Mouse (Mus musculus) right cerebral cortex, postnatal 36 days (tissue): Measurements from ENCODE around the gene Cryab.

Experiments used
- DNase-seq, 2 experiments: peaks; one replicate each; pipeline ENCODE4 v3.0.0; 2022; ENCODE audit warnings: low spot score in 2 of 2, mixed read lengths in 1 of 2

Gene Cryab

DNA sequence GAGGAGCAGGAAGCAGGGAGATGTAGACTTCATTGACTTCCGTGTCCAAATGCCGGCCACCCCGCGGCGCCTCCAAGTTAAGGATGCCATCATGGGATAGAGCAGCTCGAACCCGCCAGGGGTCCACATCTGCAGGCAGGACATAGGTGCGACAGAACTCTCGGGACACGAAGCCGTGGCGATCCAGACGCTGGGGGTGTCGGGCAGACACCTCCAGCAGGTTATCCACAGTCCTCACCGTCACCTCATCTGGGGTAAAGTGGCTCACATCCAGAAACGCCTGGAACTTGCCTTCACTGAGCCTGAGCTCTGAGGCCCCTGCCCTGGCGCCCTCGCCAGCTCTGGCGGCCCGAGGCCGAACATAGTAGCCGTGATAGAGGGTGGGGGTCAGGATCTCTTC is at the start of gene Cryab:
Gene Cryab, plus strand, starts transcription at position 3 of the 400 bp plus-strand sequence.
- DNase-seq: no peak

DNA sequence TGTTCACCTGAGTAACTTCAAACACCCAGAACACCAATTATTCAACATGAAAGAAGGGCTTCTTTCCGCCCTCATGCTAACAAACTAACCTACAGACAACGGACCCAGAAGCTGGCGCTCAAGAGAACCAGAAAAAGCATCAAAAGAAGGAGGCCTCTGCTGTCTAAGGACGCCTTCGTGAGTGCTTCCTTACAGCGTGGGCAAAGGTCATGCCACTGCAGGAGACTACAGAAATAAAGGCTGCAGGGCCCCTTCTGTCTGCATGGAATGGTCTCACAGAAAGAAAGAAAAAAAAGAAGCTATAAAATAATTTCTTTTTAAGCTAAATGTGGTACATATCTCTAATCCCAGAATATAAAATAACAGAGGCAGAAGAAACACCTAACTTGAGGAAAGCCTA is 46.2 kb upstream of the Cryab start:
- no peak for DNase-seq

GRCm38 (mm10) chr9:50709108-50709507 is 42.0 kb upstream of the Cryab start:
- DNase-seq: no peak

GRCm38 (mm10) chr9:50711337-50711736 is 39.8 kb upstream of the Cryab start:
- no peak for DNase-seq

DNA sequence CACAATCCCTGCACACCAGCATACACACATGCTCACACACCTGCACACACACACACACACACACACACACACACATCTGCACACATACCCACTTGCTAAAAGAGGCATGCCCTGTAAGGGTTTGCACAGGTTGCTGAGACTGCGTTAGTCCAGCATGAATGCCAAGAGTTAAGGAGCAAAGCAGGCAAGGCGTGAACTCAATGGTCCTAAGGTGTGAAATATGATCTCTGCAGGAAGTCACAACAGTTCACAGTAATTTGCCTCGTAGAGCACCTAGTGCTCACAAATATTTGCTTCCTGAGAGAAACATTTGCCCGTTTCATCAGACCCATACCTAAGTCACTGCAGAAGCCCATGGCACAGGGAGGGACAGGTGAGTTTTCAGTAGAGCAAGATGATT is 36.9 kb upstream of the Cryab start:
- no peak for DNase-seq

GRCm38 (mm10) chr9:50718878-50719277 is 32.2 kb upstream of the Cryab start:
- no peak for DNase-seq

- no peak for DNase-seq
These were observed 30.1 kb upstream of the Cryab start for GRCm38 (mm10) chr9:50721061-50721460.

GRCm38 (mm10) chr9:50722451-50722911 is 28.6 kb upstream of the Cryab start:
- DNase-seq: no peak

DNA sequence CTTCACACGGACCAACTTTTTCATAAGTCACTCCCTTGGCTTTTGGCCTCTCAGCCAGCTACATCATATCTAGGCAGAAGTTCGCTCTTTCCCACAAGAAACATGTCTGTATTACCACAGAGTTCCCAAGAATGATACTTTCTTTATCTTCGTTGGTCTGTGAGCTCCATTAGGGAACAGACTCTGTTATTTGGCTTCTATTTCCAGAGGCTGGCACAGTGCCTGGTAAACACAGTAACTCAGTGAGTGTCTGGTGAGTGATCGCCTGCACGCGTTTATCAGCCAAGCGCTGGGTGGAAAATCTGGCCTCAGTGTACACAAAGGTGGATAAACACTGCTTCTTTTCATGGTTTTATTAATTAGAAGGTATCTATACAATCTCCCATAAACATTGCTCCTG is 27.7 kb upstream of the Cryab start:
- no peak for DNase-seq

GRCm38 (mm10) chr9:50724147-50724546 is 27.0 kb upstream of the Cryab start:
- DNase-seq: no peak

- DNase-seq: no peak
These were observed 26.3 kb upstream of the Cryab start for GRCm38 (mm10) chr9:50724661-50725330.

DNA sequence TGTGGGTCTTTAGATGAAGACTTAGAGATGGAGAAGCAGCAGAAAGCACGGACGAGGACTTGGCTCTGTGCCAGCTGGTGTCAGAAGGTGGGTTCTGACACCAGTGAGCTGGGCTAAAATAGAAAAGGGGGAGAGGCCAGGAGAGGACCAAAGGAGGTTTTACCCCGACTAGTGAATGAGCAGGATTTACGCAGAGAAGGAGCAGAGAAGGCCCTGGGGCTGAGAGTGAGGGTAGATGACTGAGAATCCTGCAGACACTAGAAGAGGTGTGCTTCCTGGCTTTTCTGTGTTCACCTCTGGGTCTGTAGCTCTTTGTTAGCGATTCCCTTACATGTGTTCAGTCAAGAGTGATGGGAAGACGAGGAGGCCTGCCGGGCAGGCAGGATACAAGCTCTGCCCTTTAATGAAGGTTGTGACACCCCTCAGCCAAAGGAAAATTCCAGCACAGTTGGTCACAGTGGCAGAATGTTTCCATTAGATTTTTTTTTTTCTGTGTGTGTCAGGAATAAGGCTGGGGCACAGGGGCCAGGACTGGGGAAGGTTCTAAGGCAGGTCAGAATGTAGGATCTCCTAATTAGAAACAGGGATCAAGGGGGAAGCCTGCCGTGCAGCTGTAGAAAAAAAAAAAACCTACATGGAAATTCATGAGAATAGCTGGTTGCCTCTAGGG is 25.1 kb upstream of the Cryab start:
- DNase-seq: no peak

- peak; percentile 61 to 77 for DNase-seq
These were observed 23.8 kb upstream of the Cryab start for GRCm38 (mm10) chr9:50727171-50727924.

DNA sequence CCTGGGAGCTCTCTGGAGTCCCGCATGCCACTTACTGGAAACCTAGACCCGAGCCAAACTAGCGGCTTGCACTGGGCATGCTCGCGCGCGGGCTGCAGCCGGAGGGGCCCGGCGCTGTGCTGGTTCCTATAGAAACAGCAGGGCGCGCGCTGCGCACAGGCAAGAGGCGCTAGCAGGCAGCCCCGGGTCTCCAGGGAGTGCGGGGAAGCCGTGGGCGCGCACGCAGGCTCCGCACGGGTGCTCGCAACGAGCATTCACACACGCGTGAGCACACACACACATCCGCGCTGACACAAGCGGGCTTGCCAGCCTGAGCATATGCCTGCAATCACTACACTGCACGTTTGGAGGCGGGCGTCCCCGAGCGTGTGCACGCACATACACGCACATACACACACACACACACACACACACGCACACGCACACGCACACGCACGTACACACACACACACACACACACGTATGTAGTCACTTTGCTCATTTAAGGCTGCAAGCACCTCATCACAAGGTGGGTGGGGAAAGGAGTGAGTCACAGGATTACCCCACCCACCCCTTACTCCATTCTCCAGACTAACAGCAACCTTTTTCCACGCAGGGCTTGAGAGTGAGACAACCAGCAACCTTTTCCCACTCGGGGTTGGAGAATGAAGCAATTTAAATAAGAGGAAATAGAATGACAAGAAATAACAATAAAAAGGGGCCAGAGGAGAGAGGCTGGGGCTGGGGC is 23.0 kb upstream of the Cryab start:
- DNase-seq: peak; percentile 89 to 91

GRCm38 (mm10) chr9:50729600-50729999 is 21.5 kb upstream of the Cryab start:
- no peak for DNase-seq

DNA sequence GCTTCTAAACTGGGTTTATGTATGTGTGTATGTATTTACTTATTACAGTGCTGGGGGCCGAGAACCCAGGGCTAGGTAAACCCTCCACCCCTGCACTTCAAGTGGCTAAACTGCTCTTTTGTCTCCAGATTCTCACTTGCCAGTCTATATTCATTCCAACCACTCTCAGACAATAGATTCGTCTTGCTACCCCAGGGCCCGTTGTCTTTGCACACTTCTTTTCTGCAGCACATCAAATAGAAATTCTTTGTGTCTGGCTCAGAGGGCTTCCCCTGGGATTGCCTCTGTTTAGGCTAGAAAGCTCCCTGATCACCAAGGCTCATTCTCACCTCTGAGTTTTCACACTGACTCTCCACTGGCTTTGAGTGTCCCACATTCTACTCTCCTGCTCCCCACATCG is 18.6 kb upstream of the Cryab start:
- DNase-seq: no peak

DNA sequence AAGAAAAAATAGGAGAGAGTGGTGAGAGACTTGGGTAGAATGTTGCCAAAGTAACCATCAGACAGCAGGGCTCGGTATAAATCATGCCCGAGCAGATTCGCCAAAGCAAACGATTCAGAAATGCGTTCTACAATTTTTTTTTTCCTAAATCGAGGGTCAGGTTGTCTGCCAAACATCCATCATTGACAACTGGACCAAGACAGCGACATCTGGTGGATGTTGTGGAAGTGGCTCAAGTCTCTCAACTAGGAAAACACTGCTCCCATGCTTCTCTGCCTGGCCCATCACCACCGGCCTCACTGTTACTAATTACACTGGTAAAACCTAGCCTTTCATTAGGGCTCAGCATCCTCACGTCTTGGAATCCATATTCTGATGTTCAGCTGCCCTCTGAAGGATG is 16.1 kb upstream of the Cryab start:
- no peak for DNase-seq

DNA sequence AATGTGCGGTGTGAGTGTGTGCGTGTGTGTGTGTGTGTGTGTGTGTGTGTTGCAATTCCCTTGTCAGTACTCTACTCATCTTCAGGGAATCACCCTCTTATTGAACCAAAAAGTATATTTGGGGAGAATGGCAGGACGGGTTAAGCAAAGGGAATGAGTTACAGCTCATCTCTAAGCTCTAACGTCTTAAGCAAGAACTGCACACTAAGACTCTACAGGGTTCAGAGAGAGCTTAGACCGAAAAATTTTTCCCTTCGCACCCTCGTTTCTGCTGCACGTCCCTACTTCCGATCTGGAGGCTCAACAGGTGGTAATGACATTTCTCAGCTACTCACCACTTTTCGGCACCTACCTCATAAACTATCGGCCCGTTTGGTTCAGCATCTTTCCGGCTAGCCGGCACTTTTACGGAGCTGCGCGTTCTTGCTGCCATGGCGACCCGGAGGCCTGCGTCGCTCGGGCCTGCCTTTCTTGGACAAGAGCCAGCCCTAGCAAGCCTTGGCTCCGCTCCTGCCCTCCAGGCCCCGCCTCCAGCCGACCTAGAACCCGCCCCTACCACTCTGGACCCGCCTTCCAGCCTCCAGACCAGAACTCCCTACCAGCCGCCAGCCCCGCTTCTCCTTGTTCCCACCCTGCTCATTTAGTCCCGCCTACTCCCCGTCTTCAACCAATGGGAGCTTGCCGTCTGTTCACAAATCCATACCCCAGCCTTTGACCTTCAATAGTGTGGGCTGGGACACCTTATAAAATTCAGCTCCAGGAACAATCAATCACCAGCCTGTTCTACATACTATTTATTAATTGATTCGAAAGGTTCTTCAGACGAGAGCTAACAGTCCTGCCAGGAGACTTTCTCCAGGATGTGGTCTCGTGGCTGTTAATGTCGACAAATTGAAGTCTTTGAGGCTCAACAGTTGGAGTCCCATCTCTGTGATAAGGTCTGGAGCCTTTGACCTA is 11.9 kb upstream of the Cryab start, which contains the start of gene Dixdc1:
Gene Dixdc1, minus strand, starts transcription at position 604 of the 957 bp plus-strand sequence.
- peak; percentile 83 to 86 for DNase-seq

DNA sequence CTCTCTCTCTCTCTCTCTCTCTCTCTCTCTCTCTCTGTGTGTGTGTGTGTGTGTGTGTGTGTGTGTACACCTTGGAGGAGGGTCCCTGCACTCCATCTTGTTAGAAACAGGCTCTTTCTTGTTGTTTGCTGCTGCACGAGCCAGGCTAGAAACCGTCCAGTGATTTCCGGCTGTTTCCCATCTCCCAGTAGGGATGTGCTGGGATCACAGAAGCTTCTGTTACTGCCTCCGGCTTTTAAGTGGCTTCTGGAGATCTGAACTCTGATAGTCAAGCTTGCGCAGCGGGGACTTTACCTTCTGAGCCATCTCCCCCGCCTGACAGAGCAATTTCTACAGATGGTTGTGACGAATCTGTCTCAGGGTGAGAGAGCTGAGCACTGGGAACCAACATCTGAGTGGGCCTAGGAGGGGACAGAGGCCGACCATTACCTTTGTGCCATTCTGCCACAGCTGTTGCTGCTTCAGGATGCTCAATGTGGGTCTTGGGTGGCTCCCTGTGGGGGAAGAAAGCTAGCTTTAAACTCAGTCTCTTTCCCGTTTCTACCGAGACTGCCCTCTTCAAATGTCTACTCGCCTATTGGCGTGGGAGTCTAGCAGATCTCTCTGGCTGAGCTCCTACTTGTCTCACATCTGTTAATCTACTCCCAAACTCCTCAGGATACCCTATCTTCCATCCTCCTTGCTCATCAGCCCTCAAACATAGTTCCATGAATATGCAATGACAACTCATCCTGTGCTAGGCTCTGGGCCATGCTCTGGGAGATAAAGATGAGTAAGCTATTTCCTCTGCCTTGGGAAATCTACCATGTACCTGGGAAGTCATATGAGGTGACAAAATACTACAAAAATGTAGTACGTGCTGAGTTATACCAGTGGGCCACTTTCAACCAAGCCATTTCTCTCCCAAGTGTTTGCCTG is 10.0 kb upstream of the Cryab start:
- no peak for DNase-seq

DNA sequence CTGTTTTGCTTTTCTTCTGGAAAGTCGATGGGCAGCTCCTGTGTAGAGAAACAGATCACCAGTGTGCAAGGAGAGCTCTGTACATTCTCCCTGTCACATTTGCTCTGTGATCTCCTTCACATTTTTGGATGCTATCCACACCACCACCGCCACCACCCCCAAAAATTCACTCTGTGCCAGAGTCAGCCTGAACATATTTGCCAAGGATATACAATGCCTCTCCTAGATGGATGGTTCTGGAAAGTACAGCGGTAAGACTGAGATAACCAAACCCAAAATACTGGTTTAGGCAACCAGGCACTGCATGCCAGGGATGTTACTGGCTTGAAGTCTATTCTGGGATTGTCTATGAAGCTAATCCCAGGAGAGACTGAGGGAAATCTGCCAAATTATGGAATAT is 8.9 kb upstream of the Cryab start:
- no peak for DNase-seq
